Mouse (Mus musculus) heart, embryonic 11.5 days (tissue): ENCODE measurements around the gene Entpd6. TPM values are rescaled to one million over a fixed set of nuclear protein-coding genes. Genes with fewer than 3 reads are reported as not detected.

Source experiments
- ATAC-seq: fragments of 200-750 bp; cut with Nextera tagmentation; replicated peaks from 2 replicates; pipeline ENCODE4 v1.8.0; 2017; ENCODE audit warnings: moderate library complexity; ENCODE audit not compliant: insufficient number of reproducible peaks, low FRiP score, low TSS enrichment
- H3K27ac ChIP-seq: fragments of 300-500 bp; sonication (generic); 2 replicates; pipeline ENCODE4 v1.5.1; 2014; ENCODE audit warnings: mild to moderate bottlenecking, low read depth, low read length
- H3K27me3 ChIP-seq: fragments of 300-500 bp; sonication (generic); 2 replicates; pipeline ENCODE4 v1.6.1; 2014; ENCODE audit warnings: mild to moderate bottlenecking, low read length, mixed read lengths; ENCODE audit not compliant: control insufficient read depth, insufficient read depth
- H3K36me3 ChIP-seq: fragments of 300-500 bp; sonication (generic); 2 replicates; pipeline ENCODE4 v1.6.1; 2014; ENCODE audit warnings: mild to moderate bottlenecking, low read length, moderate library complexity, mixed read lengths; ENCODE audit not compliant: control insufficient read depth, insufficient read depth
- H3K4me1 ChIP-seq: fragments of 300-500 bp; sonication (generic); 2 replicates; pipeline ENCODE4 v1.6.1; 2014; ENCODE audit warnings: low read length; ENCODE audit not compliant: control insufficient read depth, insufficient read depth
- H3K4me2 ChIP-seq: fragments of 300-500 bp; sonication (generic); 2 replicates; pipeline ENCODE4 v1.6.1; 2014; ENCODE audit warnings: mild to moderate bottlenecking, moderate library complexity
- H3K4me3 ChIP-seq: fragments of 300-500 bp; sonication (generic); 2 replicates; pipeline ENCODE4 v1.5.1; 2014; ENCODE audit warnings: low read depth, low read length
- H3K9ac ChIP-seq: fragments of 300-500 bp; sonication (generic); 2 replicates; pipeline ENCODE4 v1.6.1; 2014; ENCODE audit warnings: mild to moderate bottlenecking, low read depth, low read length, moderate library complexity
- H3K9me3 ChIP-seq: fragments of 300-500 bp; sonication (generic); replicated peaks from 2 replicates; pipeline ENCODE4 v1.6.1; 2016; ENCODE audit warnings: low read length; ENCODE audit not compliant: control insufficient read depth
- WGBS: fragments of 180-500 bp; shearing (Covaris S2); extraction: QIAGEN DNeasy Blood & Tissue Kit; methylation state at CpG from one replicate; pipeline ENCODE4 v1.1.7; 2014; ENCODE audit not compliant: insufficient replicate concordance; 5-methylcytosine and 5-hydroxymethylcytosine counted together
- polyA plus RNA-seq: library from polyadenylated mRNA; unstranded; fragments of >200 nt; fragmentation: Nextera tagmentation; extraction: Ambion mirVana; gene quantifications from 2 replicates; pipeline ENCODE4 v1.2.1, GENCODE M21; 2014

The Entpd6 gene
- polyA plus RNA-seq: 18.9 and 20.2 TPM in 2 replicates

GRCm38 (mm10) chr2:150748854-150749253 is at the start of gene Entpd6:
Gene Entpd6 (plus strand): TSS chr2:150749042.
- Histone ChIP-seq H3K9ac (peak within 1 kb of the TSS; percentile 82), H3K4me2 (peak within 1 kb of the TSS; percentile 100), H3K4me3 (peak within 1 kb of the TSS; percentile 74), H3K9me3 (no peaks in the 10 kb centered on the region), H3K27ac (peak within 1 kb of the TSS; percentile 65), H3K36me3 (no peaks in the 10 kb centered on the region), H3K27me3 (no peaks in the 10 kb centered on the region), H3K4me1 (peaks cover 14% of the 10 kb centered on the region)
- ATAC-seq: peak; percentile 90
- whole genome bisulfite sequencing: under 1% methylated on average over 30 of the region's 30 CpGs

DNA sequence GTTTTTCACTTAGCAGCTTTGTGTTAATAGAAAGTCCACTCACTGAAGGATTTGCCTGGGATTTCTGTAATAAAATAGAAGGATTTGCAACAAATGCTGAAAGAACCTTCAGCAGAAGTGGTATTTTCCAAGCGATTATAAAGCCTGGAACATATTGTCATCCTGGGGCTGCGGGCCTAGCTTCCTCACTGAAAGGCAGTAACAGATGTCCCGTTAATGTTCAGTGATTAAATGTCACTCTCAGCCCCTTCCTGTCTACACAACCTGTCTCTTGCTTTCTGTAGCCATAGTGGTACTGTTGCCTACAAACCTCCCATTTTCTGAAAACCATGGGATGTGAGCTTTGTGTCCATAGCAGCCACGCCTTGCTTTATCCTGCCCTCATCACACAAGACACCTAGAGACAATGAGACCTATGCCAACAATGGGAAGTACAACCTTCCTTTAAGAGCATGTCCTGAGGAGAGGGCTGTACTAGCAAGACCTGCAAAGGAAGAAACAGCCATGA is 36.6 kb upstream of the Entpd6 start:
- Histone ChIP-seq H3K4me1 (no peaks in the 10 kb centered on the region), H3K4me3 (no peak overlapping the region), H3K4me2 (no peak overlapping the region), H3K9me3 (no peaks in the 10 kb centered on the region), H3K36me3 (no peaks in the 10 kb centered on the region), H3K9ac (no peak overlapping the region), H3K27ac (no peak overlapping the region), H3K27me3 (no peaks in the 10 kb centered on the region)
- no peak for ATAC-seq
- 67% methylated on average over 4 of the region's 4 CpGs for WGBS

- Histone ChIP-seq H3K27me3 (no peaks in the 10 kb centered on the region), H3K4me1 (no peaks in the 10 kb centered on the region), H3K9me3 (no peaks in the 10 kb centered on the region), H3K9ac (no peak overlapping the region), H3K4me2 (no peak overlapping the region), H3K36me3 (no peaks in the 10 kb centered on the region), H3K4me3 (no peak overlapping the region), H3K27ac (no peak overlapping the region)
- WGBS: 61% methylated on average over 11 of the region's 11 CpGs
- ATAC-seq: no peak
Observed at GRCm38 (mm10) chr2:150735756-150736576, 12.9 kb upstream of the Entpd6 start.

GRCm38 (mm10) chr2:150737881-150738280 is 11.0 kb upstream of the Entpd6 start:
- H3K4me3 ChIP-seq: no peak overlapping the region
- H3K27me3 ChIP-seq: no peaks in the 10 kb centered on the region
- WGBS: 72% methylated on average over 9 of the region's 9 CpGs
- no peak overlapping the region for H3K27ac ChIP-seq
- H3K9ac ChIP-seq: no peak overlapping the region
- H3K4me1 ChIP-seq: no peaks in the 10 kb centered on the region
- H3K36me3 ChIP-seq: no peaks in the 10 kb centered on the region
- ATAC-seq: no peak
- no peak overlapping the region for H3K4me2 ChIP-seq
- H3K9me3 ChIP-seq: no peaks in the 10 kb centered on the region

GRCm38 (mm10) chr2:150740145-150740841 is 8.5 kb upstream of the Entpd6 start:
- Histone ChIP-seq H3K4me1 (no peaks in the 10 kb centered on the region), H3K9me3 (no peaks in the 10 kb centered on the region), H3K4me3 (no peak overlapping the region), H3K4me2 (no peak overlapping the region), H3K27me3 (no peaks in the 10 kb centered on the region), H3K27ac (no peak overlapping the region), H3K9ac (no peak overlapping the region), H3K36me3 (no peaks in the 10 kb centered on the region)
- WGBS: 65% methylated on average over 10 of the region's 10 CpGs
- no peak for ATAC-seq

GRCm38 (mm10) chr2:150741405-150741804 is 7.4 kb upstream of the Entpd6 start:
- Histone ChIP-seq H3K4me1 (no peaks in the 10 kb centered on the region), H3K4me3 (no peak overlapping the region), H3K36me3 (no peaks in the 10 kb centered on the region), H3K9me3 (no peaks in the 10 kb centered on the region), H3K27ac (no peak overlapping the region), H3K9ac (no peak overlapping the region), H3K4me2 (no peak overlapping the region), H3K27me3 (no peaks in the 10 kb centered on the region)
- 50% methylated on average over 4 of the region's 4 CpGs for WGBS
- ATAC-seq: no peak

DNA sequence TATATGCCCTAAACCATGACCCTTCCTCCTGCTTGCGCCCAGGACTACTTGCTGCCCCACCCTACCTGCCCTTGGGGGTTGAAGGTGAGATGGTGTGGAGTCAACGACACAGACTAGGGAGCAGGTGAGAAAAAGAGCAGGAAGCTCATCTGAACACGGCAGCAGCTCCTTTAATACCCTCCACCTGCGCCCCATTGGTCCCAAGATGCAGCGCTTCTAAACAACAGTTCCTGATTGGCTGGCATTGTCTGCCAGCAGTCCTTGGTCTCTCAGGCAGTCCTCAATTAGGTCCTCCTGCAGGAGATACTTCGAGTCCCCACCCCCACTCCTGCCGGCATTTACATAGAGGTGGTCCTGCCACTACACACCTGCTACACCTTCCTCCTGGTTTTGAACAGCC is 3.8 kb upstream of the Entpd6 start:
- no peak overlapping the region for H3K27ac ChIP-seq
- H3K9me3 ChIP-seq: no peaks in the 10 kb centered on the region
- no peak for ATAC-seq
- no peaks in the 10 kb centered on the region for H3K36me3 ChIP-seq
- WGBS: 57% methylated on average over 7 of the region's 7 CpGs
- H3K27me3 ChIP-seq: no peaks in the 10 kb centered on the region
- no peak overlapping the region for H3K4me2 ChIP-seq
- H3K4me3 ChIP-seq: no peak overlapping the region
- no peak overlapping the region for H3K9ac ChIP-seq
- peaks cover 8% of the 10 kb centered on the region for H3K4me1 ChIP-seq

GRCm38 (mm10) chr2:150749283-150749682 is 441 bp downstream of the Entpd6 start:
- no peaks in the 10 kb centered on the region for H3K36me3 ChIP-seq
- ATAC-seq: peak; percentile 75
- H3K4me1 ChIP-seq: peaks cover 15% of the 10 kb centered on the region
- H3K4me3 ChIP-seq: peak overlapping the region; percentile 74
- WGBS: under 1% methylated on average over 24 of the region's 24 CpGs
- H3K9me3 ChIP-seq: no peaks in the 10 kb centered on the region
- no peaks in the 10 kb centered on the region for H3K27me3 ChIP-seq
- peak overlapping the region; percentile 82 for H3K9ac ChIP-seq
- peak overlapping the region; percentile 100 for H3K4me2 ChIP-seq
- H3K27ac ChIP-seq: peak overlapping the region; percentile 65
